Mouse (Mus musculus) stomach, embryonic 16.5 days (tissue): ENCODE results near the gene Asah2. TPM values are rescaled to one million over a fixed set of nuclear protein-coding genes. Genes with fewer than 3 reads are reported as not detected.

Experiments
- ATAC-seq: fragments of 200-750 bp; cut with Nextera tagmentation; 2 replicates; pipeline ENCODE4 v1.8.0; 2017; ENCODE audit warnings: moderate number of reproducible peaks, moderate TSS enrichment; ENCODE audit not compliant: insufficient read depth, low FRiP score
- H3K27ac ChIP-seq: fragments of 300-500 bp; sonication (generic); 2 replicates; pipeline ENCODE4 v1.5.1; 2014; ENCODE audit warnings: low read length
- H3K27me3 ChIP-seq: fragments of 300-500 bp; sonication (generic); 2 replicates; pipeline ENCODE4 v1.6.1; 2014; ENCODE audit warnings: low read length, control low read depth, mixed read lengths; ENCODE audit not compliant: control insufficient read depth, insufficient read depth
- H3K36me3 ChIP-seq: fragments of 300-500 bp; sonication (generic); 2 replicates; pipeline ENCODE4 v1.6.1; 2014; ENCODE audit warnings: low read length; ENCODE audit not compliant: control insufficient read depth, insufficient read depth
- H3K4me1 ChIP-seq: fragments of 300-500 bp; sonication (generic); 2 replicates; pipeline ENCODE4 v1.6.1; 2014; ENCODE audit warnings: low read length, control low read depth, mixed read lengths; ENCODE audit not compliant: control insufficient read depth, insufficient read depth
- H3K4me2 ChIP-seq: fragments of 300-500 bp; sonication (generic); 2 replicates; pipeline ENCODE4 v1.6.1; 2014; ENCODE audit warnings: low read depth, low read length, mixed read lengths
- H3K4me3 ChIP-seq: fragments of 300-500 bp; sonication (generic); replicated peaks from 2 replicates; pipeline ENCODE4 v1.5.1; 2014; ENCODE audit warnings: mild to moderate bottlenecking, low read length
- H3K9ac ChIP-seq: fragments of 300-500 bp; sonication (generic); 2 replicates; pipeline ENCODE4 v1.6.1; 2014; ENCODE audit warnings: low read length
- H3K9me3 ChIP-seq: fragments of 300-500 bp; sonication (generic); replicated peaks from 2 replicates; pipeline ENCODE4 v1.6.1; 2016; ENCODE audit warnings: low read length, control low read depth; ENCODE audit not compliant: control insufficient read depth
- WGBS: fragments of 180-500 bp; shearing (Covaris S2); extraction: QIAGEN DNeasy Blood & Tissue Kit; methylation state at CpG from one replicate; pipeline ENCODE4 v1.1.7; 2014; 5-methylcytosine and 5-hydroxymethylcytosine counted together
- polyA plus RNA-seq: library from polyadenylated mRNA; unstranded; fragments of >200 nt; fragmentation: Nextera tagmentation; extraction: Ambion mirVana; gene quantifications from 2 replicates; pipeline ENCODE4 v1.2.1, GENCODE M21; 2015

The Asah2 gene
- polyA plus RNA-seq, 1 experiment from 2014 or later, result 2.4 TPM

GRCm38 (mm10) chr19:31950793-31951489 is 157.1 kb downstream of the Asah2 start:
- no peak for ATAC-seq
- Histone ChIP-seq H3K27me3 (no peaks in the 10 kb centered on the region), H3K36me3 (no peaks in the 10 kb centered on the region), H3K4me1 (no peaks in the 10 kb centered on the region), H3K4me3 (no peak overlapping the region), H3K27ac (no peak overlapping the region), H3K9me3 (no peaks in the 10 kb centered on the region), H3K4me2 (no peak overlapping the region), H3K9ac (no peak overlapping the region)
- 74% methylated on average over 7 of the region's 7 CpGs for WGBS

Other genes with a start within 250 kb of the Asah2 start
- 1.7 and 2.5 TPM in 2 replicates for gene A1cf, start 239.4 kb downstream of the Asah2 start, polyA plus RNA-seq